Mouse (Mus musculus) thymus, postnatal 4 days (tissue): ENCODE measurements around the gene Myo5c.

Source experiments
- DNase-seq: peaks from one replicate; pipeline ENCODE4 v3.0.0; 2021

Gene Myo5c

DNA sequence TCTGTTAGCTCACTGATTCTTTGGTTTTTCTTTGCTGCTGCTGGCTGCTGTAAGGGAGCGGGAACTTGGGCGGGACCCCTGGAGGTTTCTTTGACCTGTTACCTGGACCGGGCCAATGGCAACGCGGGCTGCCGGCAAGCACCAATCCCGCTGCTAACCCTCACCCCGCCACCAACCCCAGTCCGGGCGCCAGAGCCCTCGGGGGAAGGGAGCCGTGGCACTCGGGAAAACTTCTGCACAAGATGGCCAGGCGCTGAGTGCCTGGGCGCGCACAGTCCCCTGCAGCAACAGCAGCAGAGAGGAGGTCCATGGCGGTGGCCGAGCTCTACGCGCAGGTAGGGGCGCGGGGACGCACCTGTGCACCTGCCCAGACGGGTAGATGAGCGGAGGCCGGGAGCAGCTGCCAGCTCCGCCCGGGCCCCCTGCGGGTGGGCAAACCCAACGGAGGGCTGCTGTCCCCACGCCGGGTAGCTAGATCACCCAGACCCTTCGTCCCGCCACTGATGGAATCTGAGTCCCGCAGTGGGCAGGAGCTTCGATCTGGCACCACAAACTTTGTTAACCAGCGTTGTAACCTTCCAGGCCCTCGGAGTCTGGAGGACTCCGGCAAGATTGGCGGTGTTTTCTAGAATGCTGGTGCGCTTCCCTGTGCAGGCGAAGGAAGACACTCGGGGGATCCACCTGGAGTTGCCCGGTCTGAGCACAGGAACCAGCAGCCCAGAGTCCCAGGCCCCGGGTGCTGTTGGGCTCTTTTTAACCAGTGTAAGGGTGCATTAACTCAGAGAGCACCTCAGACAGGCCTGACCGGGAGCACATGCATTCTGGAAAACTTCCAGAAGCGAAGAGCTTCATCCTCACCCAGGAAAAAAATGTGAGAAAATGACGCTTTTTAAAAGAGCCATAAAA is at the start of gene Myo5c:
Gene Myo5c (plus strand): TSS at position 180 of the 906 bp plus-strand sequence.
- peak; percentile 27 for DNase-seq

DNA sequence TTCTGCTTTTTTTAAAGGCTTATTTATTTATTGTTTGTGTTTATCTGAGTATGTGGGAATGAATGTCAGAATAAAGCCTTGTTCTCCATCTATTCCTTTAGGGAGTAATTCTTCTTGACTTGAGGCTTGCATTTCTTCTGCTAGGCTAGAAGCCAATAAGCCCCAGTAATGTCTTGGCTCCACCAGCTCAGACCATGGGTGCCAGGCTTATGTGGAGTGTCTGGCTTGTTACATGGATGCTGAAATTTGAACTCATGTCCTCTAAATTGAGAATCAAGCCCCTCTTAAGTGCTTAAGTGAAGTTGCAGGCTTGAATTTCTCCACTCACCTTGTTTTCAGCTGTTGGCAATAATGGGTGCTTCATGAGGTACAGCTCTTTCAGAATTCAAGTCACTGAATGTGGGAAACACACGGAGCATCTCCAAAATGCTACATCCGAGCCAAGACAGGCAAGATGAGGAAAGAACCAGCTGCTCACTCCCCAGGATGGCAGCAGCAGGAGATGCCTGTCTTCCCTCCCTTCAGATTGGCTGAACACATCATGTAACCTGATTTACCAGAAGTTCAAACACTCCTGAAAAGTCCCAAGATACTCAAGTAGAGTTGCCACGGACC is 44.1 kb upstream of the Myo5c start:
- no peak for DNase-seq

DNA sequence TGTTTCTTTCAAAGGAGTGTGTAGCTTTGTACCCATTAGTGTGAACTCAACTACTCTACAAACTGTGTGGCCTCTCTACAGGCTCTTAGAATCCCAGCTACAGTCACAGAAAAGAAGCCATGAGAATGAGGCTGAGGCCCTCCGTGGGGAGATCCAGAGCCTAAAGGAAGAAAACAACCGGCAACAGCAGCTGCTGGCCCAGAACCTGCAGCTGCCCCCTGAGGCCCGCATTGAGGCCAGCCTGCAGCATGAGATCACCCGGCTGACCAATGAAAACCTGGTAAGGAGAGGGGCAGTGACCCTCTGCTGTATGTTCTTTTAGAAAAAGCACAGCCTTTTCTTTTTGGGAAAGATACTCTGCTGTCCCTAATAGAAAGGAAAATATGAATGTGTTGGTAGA is 38.0 kb upstream of the Myo5c start:
- DNase-seq: no peak

DNA sequence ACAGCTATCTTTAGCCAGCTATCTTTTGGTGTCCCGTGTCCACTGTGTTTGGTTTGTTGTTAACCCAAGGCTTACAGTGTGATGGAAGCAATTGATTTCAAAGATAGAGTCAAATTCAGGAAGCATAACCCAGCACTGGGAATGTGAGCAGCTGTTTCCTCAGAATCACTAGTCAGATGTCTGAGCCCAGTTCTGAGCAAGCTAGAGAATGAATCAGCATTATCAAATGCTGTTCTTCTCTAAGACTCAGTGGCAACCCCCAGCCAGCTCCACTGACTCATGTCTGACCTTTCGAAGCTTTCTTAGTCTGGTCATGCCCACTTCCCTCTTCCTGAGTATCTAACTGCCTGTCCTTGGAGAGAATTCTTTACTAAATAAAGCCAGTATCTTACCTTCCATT is 35.5 kb upstream of the Myo5c start:
- no peak for DNase-seq

DNA sequence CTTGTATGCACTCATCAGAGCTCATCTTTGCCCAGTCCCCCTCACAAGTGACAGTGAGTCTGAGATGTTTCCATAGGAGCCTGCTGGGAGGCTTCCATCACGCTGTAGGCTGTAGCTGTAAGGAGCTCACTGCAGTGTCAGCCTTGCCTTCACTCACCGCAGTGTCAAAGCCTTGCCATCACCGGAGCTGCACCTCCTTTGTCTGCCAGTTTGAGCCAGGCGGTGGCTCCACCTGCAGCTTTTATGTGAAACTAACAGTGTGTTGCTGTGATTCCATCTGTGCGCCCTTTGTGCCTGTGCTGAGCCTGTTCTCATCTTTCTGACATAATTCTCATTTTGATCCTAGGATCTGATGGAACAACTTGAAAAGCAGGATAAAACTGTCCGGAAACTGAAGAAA is 34.5 kb upstream of the Myo5c start:
- peak; percentile 30 for DNase-seq

- DNase-seq: no peak
Observed at GRCm38 (mm10) chr9:75201506-75201905, 30.3 kb upstream of the Myo5c start.

- no peak for DNase-seq
Observed at GRCm38 (mm10) chr9:75202036-75202435, 29.8 kb upstream of the Myo5c start.

GRCm38 (mm10) chr9:75209246-75209645 is 22.6 kb upstream of the Myo5c start:
- no peak for DNase-seq

DNA sequence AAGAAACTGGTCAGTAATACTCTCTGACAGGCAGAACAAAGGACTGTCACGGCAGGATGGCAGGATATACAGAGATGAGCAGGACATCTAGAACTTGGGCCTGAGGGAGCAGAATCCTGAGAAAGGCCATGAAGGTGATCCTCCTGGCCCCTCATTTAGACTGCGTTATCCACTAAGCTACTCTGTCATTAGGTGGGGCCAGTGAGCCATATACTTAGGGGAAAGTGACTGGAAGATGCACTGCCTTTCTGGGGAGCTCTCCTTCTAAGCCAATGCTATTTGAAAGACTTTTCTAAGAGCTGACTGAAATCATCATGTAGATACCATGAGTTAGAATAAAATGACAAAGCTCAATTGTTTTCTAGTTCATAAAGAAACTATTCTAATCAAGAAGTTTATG is 21.6 kb upstream of the Myo5c start:
- DNase-seq: no peak

DNA sequence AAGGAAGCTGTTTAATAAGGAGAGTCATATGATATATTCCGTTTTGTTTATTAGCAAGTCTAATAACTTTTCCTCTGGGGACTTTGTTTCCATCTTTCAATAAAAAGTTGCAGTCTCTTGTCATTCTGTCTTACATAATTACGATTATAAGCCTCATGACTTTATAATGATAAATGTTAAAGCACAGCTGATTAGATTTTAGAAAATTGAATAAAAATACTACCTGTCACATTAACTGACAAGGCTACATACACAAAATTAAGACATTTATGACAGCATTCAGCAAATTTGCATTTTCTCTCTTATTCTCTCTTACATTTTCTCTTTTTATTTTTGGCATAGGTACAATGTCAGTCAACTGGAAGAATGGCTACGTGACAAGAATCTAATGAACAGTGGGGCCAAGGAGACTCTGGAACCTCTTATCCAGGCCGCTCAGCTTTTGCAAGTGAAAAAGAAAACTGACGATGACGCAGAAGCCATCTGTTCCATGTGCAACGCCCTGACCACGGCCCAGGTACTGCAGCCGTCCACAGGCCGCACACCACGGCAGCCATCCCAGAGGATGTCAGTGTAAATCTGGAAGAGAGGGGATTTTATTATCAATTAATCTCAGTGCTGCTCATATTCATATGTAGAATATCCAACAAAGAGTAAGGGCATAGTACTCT is 16.9 kb upstream of the Myo5c start:
- no peak for DNase-seq

DNA sequence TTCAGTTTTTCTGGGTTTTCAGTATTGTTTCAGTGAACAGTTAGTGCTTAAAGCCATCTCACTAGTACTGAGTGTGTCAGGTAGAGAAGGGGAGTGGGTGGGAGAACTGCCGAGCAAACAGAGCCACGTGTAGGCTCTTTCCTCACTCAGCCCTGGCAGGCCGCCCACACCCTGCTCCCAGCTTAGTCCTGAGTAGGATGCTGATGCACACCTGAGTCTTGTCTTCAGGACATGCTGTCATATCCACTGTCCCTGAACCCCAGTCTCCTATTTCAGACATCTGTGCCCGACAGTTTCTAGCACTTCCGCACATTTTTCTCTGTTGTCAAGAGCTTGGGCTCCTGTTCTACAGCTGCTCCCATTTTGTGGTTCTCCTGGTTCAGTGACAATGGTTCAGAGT is 11.9 kb upstream of the Myo5c start:
- no peak for DNase-seq

GRCm38 (mm10) chr9:75221420-75222287 is 10.2 kb upstream of the Myo5c start:
- DNase-seq: peak; percentile 17

- no peak for DNase-seq
Observed at GRCm38 (mm10) chr9:75232860-75233259, 1.0 kb downstream of the Myo5c start.

DNA sequence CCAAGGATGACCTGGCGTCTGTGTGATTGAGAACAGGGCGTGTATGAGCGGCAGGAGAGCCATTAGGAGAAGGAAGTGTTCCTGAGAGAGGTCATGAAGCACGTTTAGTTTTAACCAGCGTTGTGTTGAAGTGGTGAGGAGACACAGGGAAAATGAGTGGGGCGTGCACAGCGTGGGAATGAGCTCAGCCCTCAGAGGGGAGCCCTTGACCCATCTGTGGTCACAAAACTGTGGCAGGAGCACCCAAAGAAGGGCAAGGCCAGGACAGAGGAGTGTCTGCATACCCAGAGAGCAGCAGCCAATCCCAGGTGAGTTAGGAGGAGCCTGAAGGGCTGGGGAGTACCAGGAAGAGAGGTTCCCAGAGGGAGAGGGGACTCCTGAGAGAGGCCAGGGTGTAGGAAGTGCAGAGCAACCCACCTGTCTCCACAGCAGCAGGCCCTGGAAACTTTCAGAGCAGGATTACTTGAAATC is 2.5 kb downstream of the Myo5c start:
- DNase-seq: no peak

GRCm38 (mm10) chr9:75234983-75235627 is 3.3 kb downstream of the Myo5c start:
- no peak for DNase-seq

DNA sequence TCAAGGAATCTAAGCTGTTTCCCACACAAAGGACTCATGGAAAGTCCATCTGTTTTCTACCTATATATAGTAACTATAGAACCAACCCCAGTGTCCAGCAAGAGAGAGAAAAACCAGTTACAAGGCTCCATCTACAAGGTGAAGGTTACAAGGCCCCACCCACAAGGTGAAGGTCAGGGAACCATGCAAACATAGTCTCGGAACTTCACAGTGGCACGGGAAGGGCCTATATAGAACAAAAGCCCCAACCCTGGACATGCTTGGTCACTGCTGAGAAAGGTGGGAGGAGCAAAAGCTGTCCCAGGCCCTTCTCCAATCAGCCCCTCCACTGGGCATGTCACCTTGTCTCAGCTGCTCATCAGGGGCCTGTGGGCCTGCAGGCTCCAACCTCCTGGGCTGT is 3.9 kb downstream of the Myo5c start:
- DNase-seq: no peak

GRCm38 (mm10) chr9:75236416-75237308 is 4.8 kb downstream of the Myo5c start:
- no peak for DNase-seq

DNA sequence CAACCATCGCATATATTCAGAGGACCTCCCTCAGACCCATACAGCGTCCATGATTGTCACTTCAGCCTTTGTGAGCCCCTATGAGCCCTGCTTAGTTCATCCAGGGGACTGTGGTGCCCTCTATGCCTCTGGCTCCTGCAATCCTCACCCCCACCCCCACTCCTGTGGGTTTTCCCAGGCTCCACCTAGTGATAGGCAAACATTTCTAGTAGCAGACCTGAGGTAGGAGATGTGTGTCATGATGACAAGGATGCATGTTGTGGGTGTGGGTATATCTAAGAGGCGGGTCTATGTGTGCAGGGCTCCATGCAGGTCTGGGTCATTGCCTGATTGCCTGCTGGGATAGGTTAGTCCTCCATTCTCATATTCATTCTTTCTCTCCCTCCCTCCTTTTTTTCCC is 6.4 kb downstream of the Myo5c start:
- DNase-seq: no peak

DNA sequence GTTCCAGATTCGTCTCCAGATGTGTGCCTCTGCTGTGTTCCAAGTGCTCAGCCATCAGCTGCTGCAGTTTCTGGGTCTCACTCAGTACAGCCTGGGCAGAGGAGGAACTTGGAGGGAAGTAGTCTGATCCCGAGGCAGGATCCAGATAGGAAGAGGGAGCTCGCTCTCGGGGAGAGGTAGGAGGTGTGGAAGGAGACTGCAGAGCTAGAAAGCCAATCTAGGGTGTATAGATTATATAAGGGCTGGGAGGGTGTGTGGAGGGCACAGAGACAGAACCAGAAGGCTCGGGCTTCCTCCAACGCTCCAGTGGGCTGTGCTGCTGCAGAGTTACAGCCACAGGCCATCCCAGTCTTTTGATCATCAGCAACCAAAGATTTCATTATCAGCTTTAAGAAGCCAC is 11.2 kb downstream of the Myo5c start:
- DNase-seq: no peak

GRCm38 (mm10) chr9:75243730-75244406 is 12.0 kb downstream of the Myo5c start:
- DNase-seq: no peak

DNA sequence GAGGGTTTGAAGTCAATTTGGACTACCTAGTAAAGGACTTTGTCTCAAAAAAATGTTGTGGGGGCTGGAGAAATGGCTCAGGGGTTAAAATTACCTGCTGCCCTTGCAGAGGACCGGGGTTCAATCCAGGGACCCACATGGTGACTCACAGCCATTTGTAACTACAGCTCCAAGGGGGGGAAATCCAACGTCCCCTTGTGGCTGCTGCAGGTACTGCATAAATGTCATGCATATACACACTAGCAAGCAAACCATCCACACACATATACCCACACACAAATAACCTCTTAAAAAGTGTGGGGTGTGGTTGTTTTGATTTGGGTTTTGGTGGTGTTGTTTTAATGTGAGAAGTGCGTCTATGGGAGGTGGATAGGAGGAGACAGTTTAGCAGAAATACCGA is 12.7 kb downstream of the Myo5c start:
- DNase-seq: no peak
